Mouse (Mus musculus) liver, postnatal 0 days (tissue): ENCODE data around the gene Lrp1.

ENCODE experiments used
- CTCF ChIP-seq: sonication (generic); IDR thresholded peaks from 2 replicates; pipeline ENCODE4 v1.5.1; 2016; ENCODE audit warnings: antibody characterized with exemption, low read depth
- EP300 ChIP-seq: IDR thresholded peaks from 2 replicates; pipeline ENCODE4 v1.6.1; 2016; ENCODE audit warnings: antibody characterized with exemption, low read depth, mild to moderate bottlenecking

DNA sequence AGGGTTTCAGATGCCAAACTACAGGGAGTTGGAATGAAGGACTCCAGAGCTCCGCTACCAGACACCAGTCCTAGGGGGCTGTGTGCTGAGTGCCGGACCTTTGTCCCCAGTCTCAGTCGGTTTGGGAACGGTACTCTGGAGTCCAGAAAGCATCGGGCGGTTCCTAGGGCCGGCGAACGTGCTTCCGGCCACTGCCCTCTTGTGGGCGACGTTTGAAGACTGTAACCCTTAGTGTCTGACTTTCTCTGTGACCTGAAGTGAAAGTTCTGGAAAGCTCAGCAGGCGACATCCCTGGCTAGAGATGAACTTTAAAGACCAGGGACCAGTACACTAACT lies 1.1 kb upstream of the Lrp1 start:
- TF ChIP-seq CTCF = peak; percentile 68
- no peak; the same call in none of the 2 replicates for TF ChIP-seq EP300
